Mouse (Mus musculus) kidney, postnatal 0 days (tissue): ENCODE measurements at regions not wholly inside any gene's neighbourhood (a gene's known extent, or its start where the extent isn't known, plus 50 kb on each side); places are given as distances from the start of the nearest gene placed in this dataset.
"Not testable (repeated sequence)": the region's sequence is repeated elsewhere in the genome, so short reads cannot be mapped to it uniquely, and the experiment has no call there.

ENCODE experiments used
- ATAC-seq: fragments of 200-750 bp; cut with Nextera tagmentation; replicated peaks from 2 replicates; pipeline ENCODE4 v1.8.0; 2017; ENCODE audit warnings: low read depth, moderate number of reproducible peaks, moderate TSS enrichment, moderate library complexity; ENCODE audit not compliant: low FRiP score
- DNase-seq: peaks from one replicate; pipeline ENCODE4 v3.0.0-alpha.2; 2016; ENCODE audit warnings: low spot score
- H3K27ac ChIP-seq: fragments of 300-500 bp; sonication (generic); 2 replicates; pipeline ENCODE4 v1.5.1; 2014; ENCODE audit warnings: mild to moderate bottlenecking
- H3K27me3 ChIP-seq: fragments of 300-500 bp; sonication (generic); 2 replicates; pipeline ENCODE4 v1.6.1; 2014; ENCODE audit warnings: low read length, mixed read lengths; ENCODE audit not compliant: insufficient read depth
- H3K36me3 ChIP-seq: fragments of 300-500 bp; sonication (generic); 2 replicates; pipeline ENCODE4 v1.6.1; 2014; ENCODE audit warnings: low read length, mixed read lengths; ENCODE audit not compliant: insufficient read depth
- H3K4me1 ChIP-seq: fragments of 300-500 bp; sonication (generic); replicated peaks from 2 replicates; pipeline ENCODE4 v1.6.1; 2014; ENCODE audit warnings: antibody characterized with exemption, low read length, mixed read lengths; ENCODE audit not compliant: insufficient read depth
- H3K4me2 ChIP-seq: fragments of 300-500 bp; sonication (generic); 2 replicates; pipeline ENCODE4 v1.6.1; 2014; ENCODE audit warnings: mild to moderate bottlenecking, low read length, moderate library complexity, mixed read lengths
- H3K4me3 ChIP-seq: fragments of 300-500 bp; sonication (generic); replicated peaks from 2 replicates; pipeline ENCODE4 v1.5.1; 2014; ENCODE audit warnings: low read depth, low read length
- H3K9ac ChIP-seq: fragments of 300-500 bp; sonication (generic); 2 replicates; pipeline ENCODE4 v1.6.1; 2014; ENCODE audit warnings: low read depth, low read length
- H3K9me3 ChIP-seq: fragments of 300-500 bp; sonication (generic); replicated peaks from 2 replicates; pipeline ENCODE4 v1.6.1; 2016; ENCODE audit warnings: low read length, inconsistent platforms, mixed read lengths
- CTCF ChIP-seq: IDR thresholded peaks from 2 replicates; pipeline ENCODE4 v1.5.1; 2016; ENCODE audit warnings: antibody characterized with exemption, low read depth, mild to moderate bottlenecking, moderate library complexity
- WGBS: fragments of 180-500 bp; shearing (Covaris S2); extraction: QIAGEN DNeasy Blood & Tissue Kit; methylation state at CpG from one replicate; pipeline ENCODE4 v1.1.7; 2014; 5-methylcytosine and 5-hydroxymethylcytosine counted together

- H3K4me2 ChIP-seq, result no peak overlapping the region
- no peaks in the 10 kb centered on the region for H3K27me3 ChIP-seq
- peak; percentile 31; the same call in 1 of the 2 replicates for TF ChIP-seq CTCF
- no peak overlapping the region for H3K4me3 ChIP-seq
- no peaks in the 10 kb centered on the region for H3K4me1 ChIP-seq
- DNase-seq (no peak), ATAC-seq (no peak)
- H3K9me3 ChIP-seq, result no peaks in the 10 kb centered on the region
- no peak overlapping the region for H3K27ac ChIP-seq
- no peaks in the 10 kb centered on the region for H3K36me3 ChIP-seq
- H3K9ac ChIP-seq, result no peak overlapping the region
- WGBS, result 71% methylated on average over 2 of the region's 2 CpGs
These were observed 531.7 kb downstream of the Zfp704 start for GRCm38 (mm10) chr3:9078201-9078600.

DNA sequence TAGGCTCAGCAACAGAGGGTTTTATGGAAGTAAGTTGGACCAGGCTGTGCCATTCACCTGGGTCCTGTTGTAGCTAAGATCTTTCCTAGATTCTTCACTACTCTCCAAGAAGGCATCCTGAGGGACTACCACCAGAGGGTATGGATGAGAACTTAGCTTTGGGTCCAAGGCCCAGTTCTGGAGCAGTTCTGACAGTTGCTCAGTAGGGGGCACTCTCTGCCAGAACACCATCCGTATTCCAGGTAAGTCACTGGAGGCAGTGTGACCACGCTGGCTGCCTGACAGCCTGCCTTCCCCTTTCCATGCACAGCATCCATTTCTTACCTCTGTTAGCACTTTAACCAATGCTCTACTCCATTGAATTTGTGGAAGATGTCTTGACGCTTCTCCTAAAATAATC, 533.2 kb downstream of the Zfp704 start:
- H3K4me3 ChIP-seq, result no peak overlapping the region
- H3K27me3 ChIP-seq, result no peaks in the 10 kb centered on the region
- WGBS, result 13% methylated on average over 3 of the region's 3 CpGs
- ATAC-seq, result peak; percentile 65; the same call in 1 of the 2 replicates
- no peaks in the 10 kb centered on the region for H3K4me1 ChIP-seq
- H3K4me2 ChIP-seq, result no peak overlapping the region
- peak; percentile 94 for TF ChIP-seq CTCF
- no peaks in the 10 kb centered on the region for H3K36me3 ChIP-seq
- no peak overlapping the region for H3K27ac ChIP-seq
- DNase-seq, result peak; percentile 78
- no peak overlapping the region for H3K9ac ChIP-seq
- no peaks in the 10 kb centered on the region for H3K9me3 ChIP-seq

GRCm38 (mm10) chr3:9072471-9072870, 537.4 kb downstream of the Zfp704 start:
- H3K36me3 ChIP-seq, H3K4me1 ChIP-seq, H3K27me3 ChIP-seq, ATAC-seq, H3K27ac ChIP-seq, H3K4me2 ChIP-seq, H3K4me3 ChIP-seq, DNase-seq, H3K9me3 ChIP-seq, H3K9ac ChIP-seq: not testable (repeated sequence)
- WGBS, result 63% methylated on average over 13 of the region's 13 CpGs

GRCm38 (mm10) chr3:9067048-9067447, 542.8 kb downstream of the Zfp704 start:
- TF ChIP-seq CTCF, result peak; percentile 85
- H3K4me3 ChIP-seq, result no peak overlapping the region
- no peak; the same call in 1 of the 2 replicates for ATAC-seq
- H3K9ac ChIP-seq, result no peak overlapping the region
- no peak overlapping the region for H3K4me2 ChIP-seq
- no peaks in the 10 kb centered on the region for H3K36me3 ChIP-seq
- DNase-seq, result peak; percentile 84
- no peak overlapping the region for H3K27ac ChIP-seq
- 2% methylated on average over 12 of the region's 12 CpGs for WGBS
- H3K4me1 ChIP-seq, result no peaks in the 10 kb centered on the region
- H3K9me3 ChIP-seq, result no peaks in the 10 kb centered on the region
- H3K27me3 ChIP-seq, result no peaks in the 10 kb centered on the region

DNA sequence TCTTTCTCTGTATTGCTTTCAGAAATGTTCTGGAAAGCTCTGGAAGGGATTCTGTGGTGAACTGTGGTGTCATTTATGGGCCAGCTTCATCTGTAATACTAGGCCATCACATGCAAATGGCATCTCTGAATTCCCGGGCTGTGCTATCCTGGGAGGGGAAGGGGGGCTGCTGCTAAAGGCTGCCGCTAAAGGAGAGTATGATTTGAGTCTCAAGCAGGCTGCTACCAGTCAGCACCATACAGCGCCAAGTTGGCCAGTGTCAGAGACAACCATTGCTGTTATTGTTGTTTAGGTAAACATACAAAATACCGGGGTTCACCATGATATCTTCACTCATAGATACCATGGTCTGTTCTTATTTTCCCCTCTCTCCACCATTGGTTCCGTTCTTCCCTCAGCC, 543.5 kb downstream of the Zfp704 start:
- Histone ChIP-seq H3K4me3 (no peak overlapping the region), H3K4me1 (no peaks in the 10 kb centered on the region), H3K9me3 (no peaks in the 10 kb centered on the region), H3K27me3 (no peaks in the 10 kb centered on the region), H3K4me2 (no peak overlapping the region), H3K36me3 (no peaks in the 10 kb centered on the region), H3K27ac (no peak overlapping the region), H3K9ac (no peak overlapping the region)
- TF ChIP-seq CTCF, result no peak
- 84% methylated on average over 5 of the region's 5 CpGs for WGBS
- ATAC-seq (no peak; the same call in 1 of the 2 replicates), DNase-seq (no peak)

DNA sequence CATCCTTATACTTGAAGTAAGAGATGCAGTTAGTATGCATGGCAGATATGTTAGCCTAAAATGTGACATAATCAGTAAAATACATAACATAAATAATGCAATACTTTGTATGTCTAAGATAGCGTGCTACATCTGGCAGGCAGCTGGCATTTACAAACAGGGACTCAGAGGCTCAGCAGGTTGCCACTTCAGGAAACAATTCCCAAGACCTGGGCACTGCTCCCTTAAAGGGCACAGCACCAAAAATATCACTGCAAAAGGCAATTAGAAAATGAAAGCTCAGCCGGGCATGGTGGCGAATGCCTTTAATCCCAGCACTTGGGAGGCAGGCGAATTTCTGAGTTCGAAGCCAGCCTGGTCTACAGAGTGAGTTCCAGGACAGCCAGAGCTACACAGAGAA, 544.0 kb downstream of the Zfp704 start:
- DNase-seq (no peak), ATAC-seq (no peak)
- H3K27ac ChIP-seq, result no peak overlapping the region
- H3K4me3 ChIP-seq, result no peak overlapping the region
- H3K27me3 ChIP-seq, result no peaks in the 10 kb centered on the region
- no peak for TF ChIP-seq CTCF
- WGBS, result 87% methylated on average over 5 of the region's 5 CpGs
- no peak overlapping the region for H3K9ac ChIP-seq
- H3K4me2 ChIP-seq, result no peak overlapping the region
- H3K36me3 ChIP-seq, result no peaks in the 10 kb centered on the region
- no peaks in the 10 kb centered on the region for H3K9me3 ChIP-seq
- no peaks in the 10 kb centered on the region for H3K4me1 ChIP-seq
